Mouse (Mus musculus) MEL (cell line): ENCODE measurements around the gene Zbtb7b. TPM values are rescaled to one million over a fixed set of nuclear protein-coding genes. Genes with fewer than 3 reads are reported as not detected.

Experiments
- DNase-seq: peaks from one replicate; pipeline ENCODE4 v3.0.0; 2011; ENCODE audit warnings: low read depth, low spot score
- H3K27ac ChIP-seq: 2 replicates; pipeline ENCODE4 v1.5.1; 2012; ENCODE audit warnings: low read depth, mild to moderate bottlenecking, control low read depth, low read length, moderate library complexity; ENCODE audit not compliant: control insufficient read depth
- H3K27me3 ChIP-seq, 2 experiments: fragments of 150-350 bp in 1 of 2; sonication (generic) in 1 of 2; 2 replicates each; pipeline ENCODE4 v1.6.1; 2012; ENCODE audit warnings: low read length in 2 of 2, mild to moderate bottlenecking in 2 of 2, improper control_type of control experiment in 1 of 2, moderate library complexity in 1 of 2; ENCODE audit not compliant: insufficient read depth in 2 of 2, control insufficient read depth in 1 of 2
- H3K36me3 ChIP-seq, 2 experiments: 2 replicates each; pipeline ENCODE4 v1.6.1; 2012 to 2014; ENCODE audit warnings: low read length in 2 of 2, improper control_type of control experiment in 1 of 2, inconsistent platforms in 1 of 2, mild to moderate bottlenecking in 1 of 2; ENCODE audit not compliant: insufficient read depth in 2 of 2, control insufficient read depth in 1 of 2
- H3K4me1 ChIP-seq, 2 experiments: fragments of 150-350 bp in 1 of 2; sonication (generic) in 1 of 2; 2 replicates each; pipeline ENCODE4 v1.6.1; 2012; ENCODE audit warnings: low read length in 2 of 2, improper control_type of control experiment in 1 of 2, mild to moderate bottlenecking in 1 of 2; ENCODE audit not compliant: insufficient read depth in 2 of 2, control insufficient read depth in 1 of 2
- H3K4me3 ChIP-seq, 2 experiments: fragments of 150-350 bp in 1 of 2; sonication (generic) in 1 of 2; 2 replicates each; pipeline ENCODE4 v1.5.1; 2012; ENCODE audit warnings: low read depth in 2 of 2, low read length in 2 of 2, mild to moderate bottlenecking in 2 of 2, moderate library complexity in 2 of 2, control low read depth in 1 of 2, improper control_type of control experiment in 1 of 2; ENCODE audit not compliant: control insufficient read depth in 1 of 2, insufficient read depth in 1 of 2
- H3K79me2 ChIP-seq: 2 replicates; pipeline ENCODE4 v1.6.1; 2012; ENCODE audit warnings: mild to moderate bottlenecking, low read length, moderate library complexity; ENCODE audit not compliant: control insufficient read depth, poor library complexity, insufficient read depth
- H3K9ac ChIP-seq: 2 replicates; pipeline ENCODE4 v1.6.1; 2012; ENCODE audit warnings: low read depth, mild to moderate bottlenecking, control low read depth, low read length, moderate library complexity; ENCODE audit not compliant: control insufficient read depth, poor library complexity, severe bottlenecking
- H3K9me3 ChIP-seq: fragments of 150-350 bp; sonication (generic); replicated peaks from 2 replicates; pipeline ENCODE4 v1.6.1; 2012; ENCODE audit warnings: mild to moderate bottlenecking, low read length, improper control_type of control experiment, moderate library complexity; ENCODE audit not compliant: insufficient read depth
- E2F4 ChIP-seq: IDR thresholded peaks from 2 replicates; pipeline ENCODE4 v1.6.1; 2011; ENCODE audit warnings: low read depth, low read length, improper control_type of control experiment, borderline replicate concordance
- GABPA ChIP-seq: IDR thresholded peaks from 2 replicates; pipeline ENCODE4 v1.6.1; 2012; ENCODE audit warnings: low read depth, mild to moderate bottlenecking, inconsistent platforms, low read length, improper control_type of control experiment, moderate library complexity
- GATA1 ChIP-seq: IDR thresholded peaks from 2 replicates; pipeline ENCODE4 v1.6.1; 2011; ENCODE audit warnings: low read depth, low read length, improper control_type of control experiment
- JUND ChIP-seq: IDR thresholded peaks from 2 replicates; pipeline ENCODE4 v1.6.1; 2011; ENCODE audit warnings: low read depth, mild to moderate bottlenecking, improper control_type of control experiment, low read length
- MAFK ChIP-seq: IDR thresholded peaks from 2 replicates; pipeline ENCODE4 v1.6.1; 2011; ENCODE audit warnings: low read depth, mild to moderate bottlenecking, low read length, improper control_type of control experiment, borderline replicate concordance
- MEF2A ChIP-seq: IDR thresholded peaks from 2 replicates; pipeline ENCODE4 v1.6.1; 2014; ENCODE audit warnings: low read depth, mild to moderate bottlenecking, inconsistent platforms, low read length, improper control_type of control experiment; ENCODE audit not compliant: poor library complexity, insufficient replicate concordance, severe bottlenecking; ENCODE audit errors: extremely low read depth
- MYC ChIP-seq: IDR thresholded peaks from 2 replicates; pipeline ENCODE4 v1.6.1; 2011; ENCODE audit warnings: low read depth, mild to moderate bottlenecking, low read length, improper control_type of control experiment, moderate library complexity
- NRF1 ChIP-seq: IDR thresholded peaks from 2 replicates; pipeline ENCODE4 v1.6.1; 2014; ENCODE audit warnings: low read depth, mild to moderate bottlenecking, inconsistent platforms, low read length, improper control_type of control experiment, moderate library complexity; ENCODE audit not compliant: poor library complexity, insufficient read depth, severe bottlenecking
- POLR2A ChIP-seq, 2 experiments: IDR thresholded peaks; 2 replicates each; pipeline ENCODE4 v1.6.1; 2011 to 2012; ENCODE audit warnings: low read length in 2 of 2, mild to moderate bottlenecking in 2 of 2, control low read depth in 1 of 2, improper control_type of control experiment in 1 of 2, low read depth in 1 of 2, moderate library complexity in 1 of 2; ENCODE audit not compliant: control insufficient read depth in 1 of 2, insufficient read depth in 1 of 2, poor library complexity in 1 of 2
- RCOR1 ChIP-seq: IDR thresholded peaks from 2 replicates; pipeline ENCODE4 v1.6.1; 2012; ENCODE audit warnings: low read depth, mild to moderate bottlenecking, inconsistent platforms, low read length, improper control_type of control experiment
- USF1 ChIP-seq: IDR thresholded peaks from 2 replicates; pipeline ENCODE4 v1.6.1; 2014; ENCODE audit warnings: low read depth, mild to moderate bottlenecking, inconsistent platforms, low read length, improper control_type of control experiment, moderate library complexity
- ZKSCAN1 ChIP-seq: IDR thresholded peaks from 2 replicates; pipeline ENCODE4 v1.6.1; 2012; ENCODE audit warnings: low read depth, mild to moderate bottlenecking, inconsistent platforms, low read length, improper control_type of control experiment, moderate library complexity
- ZNF384 ChIP-seq: IDR thresholded peaks from 2 replicates; pipeline ENCODE4 v1.6.1; 2012; ENCODE audit warnings: low read depth, mild to moderate bottlenecking, inconsistent platforms, low read length, improper control_type of control experiment
- polyA plus RNA-seq, 2 experiments: library from polyadenylated mRNA; stranded (reverse) in 1 of 2; unstranded in 1 of 2; fragments of >175 nt in 1 of 2; fragments of >200 nt in 1 of 2; gene quantifications; 2 replicates each; pipeline versions ENCODE4 v1.2.1 to v1.2.4; 2012; ENCODE audit warnings: low replicate concordance in 2 of 2, low read depth in 1 of 2; ENCODE audit not compliant: insufficient read length in 2 of 2, insufficient read depth in 1 of 2, missing spikeins in 1 of 2
- total RNA-seq: library from RNA; depleted of rRNA; stranded (reverse); fragments of 300-350 nt; gene quantifications from 2 replicates; pipeline ENCODE4 v1.2.3, GENCODE M21; 2012

Gene Zbtb7b
- total and polyA plus RNA-seq, 3 experiments = 8.5 to 20.1 TPM; not detected in 1

DNA sequence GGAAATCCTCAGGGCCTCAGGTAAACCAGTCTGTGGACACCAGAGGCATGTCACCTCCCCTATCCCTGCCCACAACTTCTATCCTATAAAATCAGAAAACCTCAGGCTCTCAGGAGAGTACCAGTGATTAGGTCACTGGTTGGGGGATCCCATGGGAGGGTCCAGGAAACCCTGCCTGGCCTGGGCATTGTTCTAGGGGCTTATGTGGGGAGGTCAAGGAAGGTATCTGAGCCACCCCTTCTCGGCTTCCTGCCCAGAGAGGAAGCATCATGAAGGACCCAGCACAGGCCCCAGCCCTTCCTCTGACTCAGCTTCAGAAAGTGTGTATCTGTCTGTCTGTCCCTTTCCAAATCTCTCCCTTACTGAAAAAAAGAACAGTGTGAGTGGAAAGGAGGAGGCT is 46.7 kb downstream of the Zbtb7b start:
- H3K27ac ChIP-seq = no peak overlapping the region

DNA sequence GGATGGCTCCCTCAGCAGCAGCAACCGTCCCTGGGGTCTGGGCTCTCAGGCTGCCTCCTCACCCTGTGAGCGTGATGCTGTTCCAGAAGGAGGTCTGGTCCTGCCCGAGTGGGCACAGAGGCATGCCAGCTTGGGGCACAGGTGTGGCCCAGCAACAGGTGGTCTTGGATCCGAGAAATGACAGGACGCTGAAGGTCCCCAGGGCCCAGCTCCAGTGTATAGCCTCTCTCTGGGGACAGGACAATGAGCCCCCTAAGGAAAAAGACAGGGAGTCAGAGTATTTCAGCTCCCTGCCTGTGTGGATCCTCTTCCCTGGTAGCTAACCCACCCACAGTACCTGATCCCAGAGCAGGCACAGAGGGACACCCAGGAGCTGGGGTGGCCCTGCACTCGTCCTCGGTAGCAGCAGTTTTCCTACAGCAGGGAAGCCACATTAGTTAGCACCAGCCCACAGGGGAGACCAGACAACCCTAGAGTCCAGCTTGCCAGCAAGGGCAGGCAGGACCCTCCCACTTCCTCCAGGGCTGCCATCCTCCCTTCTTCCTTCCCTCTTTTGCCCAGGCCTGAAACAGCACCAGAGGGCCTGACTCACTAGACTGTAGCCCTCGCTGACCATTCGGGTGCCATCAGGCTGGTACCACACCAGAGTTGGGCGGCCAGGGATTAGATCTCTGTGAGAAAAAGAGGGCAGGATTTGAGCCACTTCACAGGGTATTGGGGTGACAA is 47.6 kb downstream of the Zbtb7b start:
- H3K9ac ChIP-seq = no peak overlapping the region
- no peak for DNase-seq
- H3K79me2 ChIP-seq = peaks cover 3% of the 10 kb centered on the region; the same call in 1 of the 2 replicates
- no peak overlapping the region for H3K27ac ChIP-seq
- peaks cover 0 to 12% of the 10 kb centered on the region in 2 experiments; a peak in 1 of 4 replicates for H3K4me1 ChIP-seq
- H3K27me3 ChIP-seq = no peaks in the 10 kb centered on the region
- no peak overlapping the region for H3K4me3 ChIP-seq
- TF ChIP-seq ZKSCAN1 (no peak), USF1 (no peak), GABPA (no peak), MYC (no peak), POLR2A (IDR thresholded peaks at IDR 0.05; ENCODE audit: control insufficient read depth in 1 of 2, insufficient read depth in 1 of 2, low read depth in 1 of 2, low read length in 2 of 2, poor library complexity in 1 of 2) (no peak), NRF1 (no peak)
- peaks cover 0 to 7% of the 10 kb centered on the region in 2 experiments; a peak in 2 of 4 replicates for H3K36me3 ChIP-seq
- H3K9me3 ChIP-seq = no peaks in the 10 kb centered on the region

More for the DNA sequence above, 46.7 kb downstream of the Zbtb7b start:
- DNase-seq = no peak
- H3K9ac ChIP-seq = no peak overlapping the region
- H3K4me3 ChIP-seq = no peak overlapping the region
- no peaks in the 10 kb centered on the region for H3K9me3 ChIP-seq
- no peaks in the 10 kb centered on the region for H3K27me3 ChIP-seq
- TF ChIP-seq RCOR1 = no peak
- TF ChIP-seq GATA1 = no peak
- no peak for TF ChIP-seq MEF2A
- no peak for TF ChIP-seq NRF1
- no peak for TF ChIP-seq JUND
- no peak for TF ChIP-seq MAFK
- TF ChIP-seq ZNF384 = no peak
- no peak for TF ChIP-seq E2F4
- TF ChIP-seq, all 39 proteins: peak for 0
- Histone ChIP-seq H3K36me3 (peaks cover 0 to 7% of the 10 kb centered on the region in 2 experiments; a peak in 2 of 4 replicates), H3K4me1 (peaks cover 0 to 12% of the 10 kb centered on the region in 2 experiments; a peak in 1 of 4 replicates), H3K79me2 (peaks cover 3% of the 10 kb centered on the region; the same call in 1 of the 2 replicates)
